22 mouse cellular contexts compared by ENCODE assay signal in genomic region chr7:135205111-135205510, GRCm38 (mm10). TPM values are rescaled to one million over a fixed set of nuclear protein-coding genes. Genes with fewer than 3 reads are reported as not detected.
DNase-seq lines count a peak whose midpoint lies in the region; ATAC-seq and TF ChIP-seq lines count a peak whose summit lies in the region.
"Had no signal": no experiment of that assay in that cellular context is flagged by ENCODE, and none has a peak within 500 bp of the region (broad histone marks: within the 10 kb centered on the region; RNA-seq: fewer than 3 reads in every experiment).

No protein-coding gene starts in this region.

- no peak for TF ChIP-seq CTCF in hindbrain, postnatal 0 days (IDR thresholded peaks at IDR 0.05; ENCODE audit: low read depth)

- H3K4me1 ChIP-seq in hindbrain, postnatal 0 days (ENCODE audit: insufficient read depth, low read length): no peaks in the 10 kb centered on the region
- no peaks in the 10 kb centered on the region for H3K4me1 ChIP-seq in hindbrain, embryonic 11.5 days (replicated peaks; ENCODE audit: control insufficient read depth, insufficient read depth, low read length)
- peaks cover 7% of the 10 kb centered on the region for H3K4me1 ChIP-seq in kidney, embryonic 16.5 days (ENCODE audit: insufficient read depth, low read length)
- H3K4me1 ChIP-seq: limb, embryonic 12.5 days; liver, embryonic 15.5 days had no signal

- ATAC-seq in hindbrain, postnatal 0 days: no peak
- no peak for ATAC-seq in hindbrain, embryonic 11.5 days (ENCODE audit: low FRiP score)
- no peak for ATAC-seq in kidney, embryonic 16.5 days (ENCODE audit: low FRiP score, low TSS enrichment)

- WGBS in hindbrain, postnatal 0 days: 59% methylated on average over 5 of the region's 5 CpGs
- WGBS in hindbrain, embryonic 11.5 days: 79% methylated on average over 5 of the region's 5 CpGs
- 79% methylated on average over 5 of the region's 5 CpGs for WGBS in kidney, embryonic 16.5 days

- no peak overlapping the region for H3K4me2 ChIP-seq in hindbrain, postnatal 0 days (ENCODE audit: low read depth, low read length)
- no peak overlapping the region for H3K4me2 ChIP-seq in hindbrain, embryonic 11.5 days (replicated peaks; ENCODE audit: low read depth, low read length)
- H3K4me2 ChIP-seq in kidney, embryonic 16.5 days (replicated peaks; ENCODE audit: low read depth, low read length): no peak overlapping the region
- H3K4me2 ChIP-seq: hindbrain, embryonic 14.5 days; limb, embryonic 12.5 days; liver, embryonic 15.5 days had no signal

- peak; percentile 16 for DNase-seq in hindbrain, postnatal 0 days (ENCODE audit: low spot score)
- DNase-seq in hindbrain, embryonic 11.5 days (ENCODE audit: low spot score): no peak
- DNase-seq in frontal cortex, adult 2 months (ENCODE audit: extremely low spot score in 1 of 2, low spot score in 1 of 2): peak; percentile 34 to 76
- DNase-seq in left cerebral cortex, adult 8-10 months (ENCODE audit: low spot score in 2 of 2): peak; percentile 36 to 73
- peak; percentile 67 to 69 for DNase-seq in right cerebral cortex, adult 2 months (ENCODE audit: low spot score in 2 of 2)
- DNase-seq in liver: no peak
- no peak for DNase-seq in embryo, embryonic 10.5 days (ENCODE audit: low spot score)
- DNase-seq: adrenal gland, postnatal 14 days; cerebellum, postnatal 10 days; gastrocnemius, adult 2 months; heart, adult 18-20 months; kidney, adult 11 months; kidney, postnatal 36 days; lung, postnatal 10 days had no signal

- no peaks in the 10 kb centered on the region for H3K27me3 ChIP-seq in hindbrain, postnatal 0 days (ENCODE audit: insufficient read depth, low read length)
- H3K27me3 ChIP-seq in hindbrain, embryonic 11.5 days (ENCODE audit: control insufficient read depth, insufficient read depth, low read length): no peaks in the 10 kb centered on the region
- H3K27me3 ChIP-seq in kidney, embryonic 16.5 days (ENCODE audit: insufficient read depth, low read length): no peaks in the 10 kb centered on the region
- H3K27me3 ChIP-seq: limb, embryonic 12.5 days; liver, embryonic 15.5 days had no signal

- H3K4me3 ChIP-seq in hindbrain, postnatal 0 days (ENCODE audit: low read length): no peak overlapping the region
- H3K4me3 ChIP-seq in hindbrain, embryonic 11.5 days (ENCODE audit: low read depth, low read length): no peak overlapping the region
- no peak overlapping the region for H3K4me3 ChIP-seq in kidney, embryonic 16.5 days (ENCODE audit: low read length)
- H3K4me3 ChIP-seq: gastrocnemius, adult 2 months; limb, embryonic 12.5 days; liver, embryonic 15.5 days had no signal

- no peaks in the 10 kb centered on the region for H3K36me3 ChIP-seq in hindbrain, postnatal 0 days (ENCODE audit: insufficient read depth, low read length)
- no peaks in the 10 kb centered on the region for H3K36me3 ChIP-seq in hindbrain, embryonic 11.5 days (ENCODE audit: control insufficient read depth, insufficient read depth, low read length)
- H3K36me3 ChIP-seq in kidney, embryonic 16.5 days (ENCODE audit: insufficient read depth, low read length): no peaks in the 10 kb centered on the region
- H3K36me3 ChIP-seq: G1E; limb, embryonic 12.5 days; liver, embryonic 15.5 days had no signal

- H3K27ac ChIP-seq in hindbrain, postnatal 0 days: no peak overlapping the region
- no peak overlapping the region for H3K27ac ChIP-seq in hindbrain, embryonic 11.5 days (ENCODE audit: low read depth, low read length)
- H3K27ac ChIP-seq in kidney, embryonic 16.5 days (ENCODE audit: low read length): no peak overlapping the region
- H3K27ac ChIP-seq: gastrocnemius, adult 2 months; hindbrain, embryonic 14.5 days; limb, embryonic 12.5 days; liver, embryonic 15.5 days had no signal

- H3K9me3 ChIP-seq in hindbrain, postnatal 0 days (ENCODE audit: low read length): no peaks in the 10 kb centered on the region
- no peaks in the 10 kb centered on the region for H3K9me3 ChIP-seq in hindbrain, embryonic 11.5 days (ENCODE audit: control insufficient read depth, low read length)
- 0 out of 2 replicates have a peak, but pooled peaks cover 3% of the 10 kb centered on the region for H3K9me3 ChIP-seq in kidney, embryonic 16.5 days (ENCODE audit: low read length)
- H3K9me3 ChIP-seq: limb, embryonic 12.5 days; liver, embryonic 15.5 days had no signal

- no peak overlapping the region for H3K9ac ChIP-seq in hindbrain, postnatal 0 days (replicated peaks; ENCODE audit: low read length)
- no peak overlapping the region for H3K9ac ChIP-seq in hindbrain, embryonic 11.5 days (ENCODE audit: low read depth, low read length)
- no peak overlapping the region for H3K9ac ChIP-seq in kidney, embryonic 16.5 days (replicated peaks; ENCODE audit: low read length)
- H3K9ac ChIP-seq: hindbrain, embryonic 14.5 days; limb, embryonic 12.5 days; liver, embryonic 15.5 days had no signal

RNA-seq across cellular contexts. Expression of gene Nps, which starts 53.4 kb away (rescaled TPM):
- not detected in 2 replicates for total RNA-seq in hindbrain, postnatal 0 days (2014; rRNA removed)
- 1.3 and 2.2 TPM in 2 replicates for polyA plus RNA-seq in hindbrain, postnatal 0 days (2015; fragmentation: Nextera tagmentation; extraction: Ambion mirVana)
- not detected in 2 replicates for polyA plus RNA-seq in hindbrain, embryonic 11.5 days (2014; fragmentation: Nextera tagmentation; extraction: Ambion mirVana)
- polyA plus RNA-seq in frontal cortex, adult 2 months (2012; rRNA removed): 0.12 TPM in 1 of 2 replicates, not detected in the other
- not detected for total RNA-seq in left cerebral cortex, adult 8-10 months (2022)
- polyA plus RNA-seq in kidney, embryonic 16.5 days (2015; fragmentation: Nextera tagmentation; extraction: Ambion mirVana): not detected in 2 replicates
- total RNA-seq: adrenal gland, postnatal 14 days; gastrocnemius, adult 2 months; heart, adult 18-20 months; neutrophil, adult 5-6 weeks had no signal
- polyA plus RNA-seq: embryonic facial prominence, embryonic 11.5 days; G1E; hindbrain, embryonic 14.5 days; liver, embryonic 15.5 days; small intestine, adult 2 months had no signal

Comparison
In these comparisons a context has a peak if more than half of its experiments do, and no peak if none do; other contexts are left out.
1. DNase-seq: peak in hindbrain, postnatal 0 days (single experiment), frontal cortex, adult 2 months (2 of 2), left cerebral cortex, adult 8-10 months (2 of 2) and right cerebral cortex, adult 2 months (2 of 2); none in hindbrain, embryonic 11.5 days (single experiment), liver (single experiment) and embryo, embryonic 10.5 days (single experiment).